Mouse (Mus musculus) heart, adult 10 weeks (tissue): ENCODE measurements around the gene Hspa1a. TPM values are rescaled to one million over a fixed set of nuclear protein-coding genes. Genes with fewer than 3 reads are reported as not detected.

ENCODE experiments used
- polyA plus RNA-seq: library from polyadenylated mRNA; stranded (reverse); fragments of 350-450 nt; fragmentation: Illumina TruSeq; extraction: RNeasy Lipid Tissue Mini Kit (QIAGEN cat#74804); gene quantifications from one replicate; pipeline ENCODE4 v1.2.3, GENCODE M21; 2014; ENCODE audit warnings: low read depth, low replicate concordance

The Hspa1a gene
- 10.2 TPM for polyA plus RNA-seq

GRCm38 (mm10) chr17:34972069-34972749, at the start of gene Hspa1a, which contains the start of gene Hspa1l:
Hspa1a (minus strand) TSS chr17:34972156.
Hspa1l (plus strand) TSS chr17:34972703.

GRCm38 (mm10) chr17:35016376-35016775, 44.4 kb upstream of the Hspa1a start, which contains the start of gene Vwa7:
Vwa7 (plus strand) TSS chr17:35016579.

GRCm38 (mm10) chr17:35000717-35001451, 28.9 kb upstream of the Hspa1a start, which contains the start of gene Vars:
Vars (plus strand) TSS chr17:35000987.

GRCm38 (mm10) chr17:34981690-34982180, 9.8 kb upstream of the Hspa1a start, which contains the start of gene Lsm2:
Lsm2 (plus strand) TSS chr17:34981862.

GRCm38 (mm10) chr17:34969822-34970221, 2.1 kb downstream of the Hspa1a start, which contains the start of gene Gm20481:
Gm20481 (plus strand) TSS chr17:34969912.

GRCm38 (mm10) chr17:34959130-34959778, 12.7 kb downstream of the Hspa1a start, which contains the start of gene Hspa1b:
Hspa1b (minus strand) TSS chr17:34959238.

GRCm38 (mm10) chr17:34931061-34931734, 40.8 kb downstream of the Hspa1a start, which contains the start of gene Neu1:
Neu1 (plus strand) TSS chr17:34931253.

Other genes with a start within 250 kb of the Hspa1a start
- 19.0 TPM for gene C4b, start 228.3 kb downstream of the Hspa1a start, polyA plus RNA-seq
- gene Cyp21a1, start 167.6 kb downstream of the Hspa1a start, polyA plus RNA-seq, result not detected
- gene Stk19, start 135.2 kb downstream of the Hspa1a start, polyA plus RNA-seq, result 15.7 TPM
- 18.6 TPM for gene Dxo, start 135.1 kb downstream of the Hspa1a start, polyA plus RNA-seq
- gene Skiv2l, start 121.9 kb downstream of the Hspa1a start, polyA plus RNA-seq, result 20.6 TPM
- 20.1 TPM for gene Nelfe, start 121.8 kb downstream of the Hspa1a start, polyA plus RNA-seq
- 3.5 TPM for gene Cfb, start 109.6 kb downstream of the Hspa1a start, polyA plus RNA-seq
- gene Zbtb12, start 92.7 kb downstream of the Hspa1a start, polyA plus RNA-seq, result 11.8 TPM
- not detected for gene Gm20547, start 90.1 kb downstream of the Hspa1a start, polyA plus RNA-seq
- 5.3 TPM for gene C2, start 73.9 kb downstream of the Hspa1a start, polyA plus RNA-seq
- 40.6 TPM for gene Ehmt2, start 73.7 kb downstream of the Hspa1a start, polyA plus RNA-seq
- not detected for gene Slc44a4, start 57.7 kb downstream of the Hspa1a start, polyA plus RNA-seq
- 18.6 TPM for gene Neu1, start 40.9 kb downstream of the Hspa1a start, polyA plus RNA-seq
- 7.8 TPM for gene Hspa1b, start 12.9 kb downstream of the Hspa1a start, polyA plus RNA-seq
- not detected for gene Gm20481, start 2.2 kb downstream of the Hspa1a start, polyA plus RNA-seq
- gene Hspa1l, start 547 bp upstream of the Hspa1a start, polyA plus RNA-seq, result 9.2 TPM
- 17.0 TPM for gene Lsm2, start 9.7 kb upstream of the Hspa1a start, polyA plus RNA-seq
- 20.7 TPM for gene Vars, start 28.8 kb upstream of the Hspa1a start, polyA plus RNA-seq
- gene Vwa7, start 44.4 kb upstream of the Hspa1a start, polyA plus RNA-seq, result 6.5 TPM
- gene Sapcd1, start 55.9 kb upstream of the Hspa1a start, polyA plus RNA-seq, result 0.58 TPM
- gene Msh5, start 74.6 kb upstream of the Hspa1a start, polyA plus RNA-seq, result 0.55 TPM
- 50.4 TPM for gene Clic1, start 77.8 kb upstream of the Hspa1a start, polyA plus RNA-seq
- gene Ddah2, start 86.9 kb upstream of the Hspa1a start, polyA plus RNA-seq, result 33.4 TPM
- not detected for gene Ly6g6c, start 93.2 kb upstream of the Hspa1a start, polyA plus RNA-seq
- gene Mpig6b, start 94.0 kb upstream of the Hspa1a start, polyA plus RNA-seq, result not detected
- gene Ly6g6e, start 104.7 kb upstream of the Hspa1a start, polyA plus RNA-seq, result not detected
- not detected for gene Ly6g6d, start 105.9 kb upstream of the Hspa1a start, polyA plus RNA-seq
- not detected for gene Ly6g6f, start 113.5 kb upstream of the Hspa1a start, polyA plus RNA-seq
- gene Abhd16a, start 117.1 kb upstream of the Hspa1a start, polyA plus RNA-seq, result 72.3 TPM
- not detected for gene Ly6g5c, start 136.1 kb upstream of the Hspa1a start, polyA plus RNA-seq
- 0.39 TPM for gene Ly6g5b, start 143.3 kb upstream of the Hspa1a start, polyA plus RNA-seq
- gene Gpank1, start 149.3 kb upstream of the Hspa1a start, polyA plus RNA-seq, result 17.0 TPM
- 145 TPM for gene Csnk2b, start 149.9 kb upstream of the Hspa1a start, polyA plus RNA-seq
- 22.9 TPM for gene D17H6S53E, start 154.2 kb upstream of the Hspa1a start, polyA plus RNA-seq
- not detected for gene Apom, start 159.9 kb upstream of the Hspa1a start, polyA plus RNA-seq
- gene Bag6, start 163.0 kb upstream of the Hspa1a start, polyA plus RNA-seq, result 122 TPM
- 139 TPM for gene Prrc2a, start 192.7 kb upstream of the Hspa1a start, polyA plus RNA-seq
- 6.0 TPM for gene Aif1, start 203.9 kb upstream of the Hspa1a start, polyA plus RNA-seq
- gene Lst1, start 216.3 kb upstream of the Hspa1a start, polyA plus RNA-seq, result 4.1 TPM
- 0.68 TPM for gene Ltb, start 222.3 kb upstream of the Hspa1a start, polyA plus RNA-seq
- 0.29 TPM for gene Tnf, start 229.9 kb upstream of the Hspa1a start, polyA plus RNA-seq
- not detected for gene Lta, start 233.2 kb upstream of the Hspa1a start, polyA plus RNA-seq
- 1.8 TPM for gene Gm16181, start 248.7 kb upstream of the Hspa1a start, polyA plus RNA-seq